Mouse (Mus musculus): ENCODE data around the gene Cdkl3. TPM values are rescaled to one million over a fixed set of nuclear protein-coding genes. Genes with fewer than 3 reads are reported as not detected.

Gene Cdkl3
- polyA plus RNA-seq, 1 experiment from 2014 or later: 6.2 TPM

GRCm38 (mm10) chr11:51967443-51968401, 36.3 kb upstream of the Cdkl3 start, which contains the start of gene Cdkn2aipnl:
Gene Cdkn2aipnl, plus strand, starts transcription at chr11:51967661.
- DNase-seq (ENCODE audit: low spot score) (peak; percentile 100), ATAC-seq (replicated peaks; ENCODE audit: low FRiP score, low TSS enrichment, low read depth) (peak; percentile 91)
- Histone ChIP-seq H3K4me3 (ENCODE audit: low read depth, low read length) (peak within 1 kb of the TSS; percentile 62), H3K9me3 (ENCODE audit: control insufficient read depth, low read length) (no peaks in the 10 kb centered on the region), H3K27me3 (replicated peaks; ENCODE audit: control insufficient read depth, insufficient read depth, low read length) (no peaks in the 10 kb centered on the region), H3K9ac (ENCODE audit: low read length) (peak within 1 kb of the TSS; percentile 73), H3K27ac (ENCODE audit: low read depth) (peak within 1 kb of the TSS; percentile 58), H3K4me2 (ENCODE audit: low read length) (peak within 1 kb of the TSS; percentile 84), H3K4me1 (replicated peaks; ENCODE audit: control insufficient read depth, insufficient read depth, low read length) (peaks cover 5% of the 10 kb centered on the region), H3K36me3 (ENCODE audit: control insufficient read depth, insufficient read depth, low read length) (peaks cover 30% of the 10 kb centered on the region)
- 2% methylated on average over 63 of the region's 63 CpGs for WGBS

- no peak for DNase-seq (ENCODE audit: low spot score)
- H3K9me3 ChIP-seq (ENCODE audit: control insufficient read depth, low read length): no peaks in the 10 kb centered on the region
- no peak overlapping the region for H3K9ac ChIP-seq (ENCODE audit: low read length)
- H3K36me3 ChIP-seq (ENCODE audit: control insufficient read depth, insufficient read depth, low read length): peaks cover 41% of the 10 kb centered on the region
- H3K27me3 ChIP-seq (replicated peaks; ENCODE audit: control insufficient read depth, insufficient read depth, low read length): no peaks in the 10 kb centered on the region
- H3K4me1 ChIP-seq (replicated peaks; ENCODE audit: control insufficient read depth, insufficient read depth, low read length): peaks cover 5% of the 10 kb centered on the region
- 92% methylated on average over 9 of the region's 9 CpGs for WGBS
- H3K4me2 ChIP-seq (ENCODE audit: low read length): no peak overlapping the region; the same call in 1 of the 2 replicates
- no peak for ATAC-seq (replicated peaks; ENCODE audit: low FRiP score, low TSS enrichment, low read depth)
- H3K4me3 ChIP-seq (ENCODE audit: low read depth, low read length): no peak overlapping the region
- H3K27ac ChIP-seq (ENCODE audit: low read depth): no peak overlapping the region
Observed at GRCm38 (mm10) chr11:51968896-51969295, 35.1 kb upstream of the Cdkl3 start.

- Histone ChIP-seq H3K4me3 (ENCODE audit: low read depth, low read length) (no peak overlapping the region), H3K9ac (ENCODE audit: low read length) (no peak overlapping the region), H3K27ac (ENCODE audit: low read depth) (no peak overlapping the region), H3K4me2 (ENCODE audit: low read length) (no peak overlapping the region), H3K27me3 (replicated peaks; ENCODE audit: control insufficient read depth, insufficient read depth, low read length) (no peaks in the 10 kb centered on the region), H3K4me1 (replicated peaks; ENCODE audit: control insufficient read depth, insufficient read depth, low read length) (peaks cover 5% of the 10 kb centered on the region), H3K36me3 (ENCODE audit: control insufficient read depth, insufficient read depth, low read length) (peaks cover 48% of the 10 kb centered on the region), H3K9me3 (ENCODE audit: control insufficient read depth, low read length) (no peaks in the 10 kb centered on the region)
- ATAC-seq (replicated peaks; ENCODE audit: low FRiP score, low TSS enrichment, low read depth): no peak
- DNase-seq (ENCODE audit: low spot score): no peak
- WGBS: 90% methylated on average over 2 of the region's 2 CpGs
Observed at GRCm38 (mm10) chr11:51969511-51969910, 34.5 kb upstream of the Cdkl3 start.

- Histone ChIP-seq H3K36me3 (ENCODE audit: control insufficient read depth, insufficient read depth, low read length) (peaks cover 65% of the 10 kb centered on the region), H3K4me3 (ENCODE audit: low read depth, low read length) (no peak overlapping the region), H3K27ac (ENCODE audit: low read depth) (no peak overlapping the region), H3K9me3 (ENCODE audit: control insufficient read depth, low read length) (no peaks in the 10 kb centered on the region), H3K9ac (ENCODE audit: low read length) (no peak overlapping the region), H3K27me3 (replicated peaks; ENCODE audit: control insufficient read depth, insufficient read depth, low read length) (no peaks in the 10 kb centered on the region), H3K4me2 (ENCODE audit: low read length) (no peak overlapping the region), H3K4me1 (replicated peaks; ENCODE audit: control insufficient read depth, insufficient read depth, low read length) (peaks cover 5% of the 10 kb centered on the region)
- WGBS: 96% methylated on average over 6 of the region's 6 CpGs
- ATAC-seq (replicated peaks; ENCODE audit: low FRiP score, low TSS enrichment, low read depth) (no peak), DNase-seq (ENCODE audit: low spot score) (no peak)
Observed at GRCm38 (mm10) chr11:51971644-51972043, 32.4 kb upstream of the Cdkl3 start.

GRCm38 (mm10) chr11:51999611-52000289, 4.3 kb upstream of the Cdkl3 start:
- H3K4me2 ChIP-seq (ENCODE audit: low read length): peak overlapping the region; percentile 86
- ATAC-seq (replicated peaks; ENCODE audit: low FRiP score, low TSS enrichment, low read depth) (peak; percentile 60), DNase-seq (ENCODE audit: low spot score) (peak; percentile 86)
- H3K36me3 ChIP-seq (ENCODE audit: control insufficient read depth, insufficient read depth, low read length): peaks cover 32% of the 10 kb centered on the region
- peak overlapping the region; percentile 93 for H3K9ac ChIP-seq (ENCODE audit: low read length)
- peaks cover 20% of the 10 kb centered on the region for H3K4me1 ChIP-seq (replicated peaks; ENCODE audit: control insufficient read depth, insufficient read depth, low read length)
- H3K27ac ChIP-seq (ENCODE audit: low read depth): peak overlapping the region; percentile 94
- WGBS: under 1% methylated on average over 29 of the region's 29 CpGs
- H3K9me3 ChIP-seq (ENCODE audit: control insufficient read depth, low read length): no peaks in the 10 kb centered on the region
- H3K4me3 ChIP-seq (ENCODE audit: low read depth, low read length): peak overlapping the region; percentile 92
- no peaks in the 10 kb centered on the region for H3K27me3 ChIP-seq (replicated peaks; ENCODE audit: control insufficient read depth, insufficient read depth, low read length)

GRCm38 (mm10) chr11:52000290-52000962, 3.6 kb upstream of the Cdkl3 start, which contains the start of gene Ube2b:
Gene Ube2b, minus strand, starts transcription at chr11:52000762.
- under 1% methylated on average over 62 of the region's 63 CpGs for WGBS
- Histone ChIP-seq H3K27me3 (replicated peaks; ENCODE audit: control insufficient read depth, insufficient read depth, low read length) (no peaks in the 10 kb centered on the region), H3K4me2 (ENCODE audit: low read length) (peak within 1 kb of the TSS; percentile 86)

GRCm38 (mm10) chr11:52001341-52001740, 2.7 kb upstream of the Cdkl3 start:
- Histone ChIP-seq H3K27me3 (replicated peaks; ENCODE audit: control insufficient read depth, insufficient read depth, low read length) (no peaks in the 10 kb centered on the region), H3K4me1 (replicated peaks; ENCODE audit: control insufficient read depth, insufficient read depth, low read length) (peaks cover 23% of the 10 kb centered on the region), H3K9ac (ENCODE audit: low read length) (peak overlapping the region; percentile 25; the same call in 1 of the 2 replicates), H3K4me3 (ENCODE audit: low read depth, low read length) (peak overlapping the region; percentile 92), H3K4me2 (ENCODE audit: low read length) (peak overlapping the region; percentile 61), H3K36me3 (ENCODE audit: control insufficient read depth, insufficient read depth, low read length) (peaks cover 16% of the 10 kb centered on the region), H3K27ac (ENCODE audit: low read depth) (peak overlapping the region; percentile 94; the same call in 1 of the 2 replicates), H3K9me3 (ENCODE audit: control insufficient read depth, low read length) (no peaks in the 10 kb centered on the region)
- DNase-seq (ENCODE audit: low spot score) (no peak), ATAC-seq (replicated peaks; ENCODE audit: low FRiP score, low TSS enrichment, low read depth) (no peak)
- 69% methylated on average over 10 of the region's 10 CpGs for whole genome bisulfite sequencing

More at GRCm38 (mm10) chr11:52000290-52000962, 3.6 kb upstream of the Cdkl3 start, which contains the start of gene Ube2b:
- peak within 1 kb of the TSS; percentile 94 for H3K27ac ChIP-seq (ENCODE audit: low read depth)
- peak within 1 kb of the TSS; percentile 93 for H3K9ac ChIP-seq (ENCODE audit: low read length)
- H3K9me3 ChIP-seq (ENCODE audit: control insufficient read depth, low read length): no peaks in the 10 kb centered on the region
- H3K4me1 ChIP-seq (replicated peaks; ENCODE audit: control insufficient read depth, insufficient read depth, low read length): peaks cover 22% of the 10 kb centered on the region
- peaks cover 25% of the 10 kb centered on the region for H3K36me3 ChIP-seq (ENCODE audit: control insufficient read depth, insufficient read depth, low read length)
- ATAC-seq (replicated peaks; ENCODE audit: low FRiP score, low TSS enrichment, low read depth) (peak; percentile 71), DNase-seq (ENCODE audit: low spot score) (peak; percentile 97)
- peak within 1 kb of the TSS; percentile 92 for H3K4me3 ChIP-seq (ENCODE audit: low read depth, low read length)

GRCm38 (mm10) chr11:52001861-52002260, 2.2 kb upstream of the Cdkl3 start:
- Histone ChIP-seq H3K36me3 (ENCODE audit: control insufficient read depth, insufficient read depth, low read length) (peaks cover 11% of the 10 kb centered on the region), H3K4me2 (ENCODE audit: low read length) (no peak overlapping the region), H3K4me3 (ENCODE audit: low read depth, low read length) (no peak overlapping the region), H3K27ac (ENCODE audit: low read depth) (no peak overlapping the region), H3K4me1 (replicated peaks; ENCODE audit: control insufficient read depth, insufficient read depth, low read length) (peaks cover 23% of the 10 kb centered on the region), H3K9me3 (ENCODE audit: control insufficient read depth, low read length) (no peaks in the 10 kb centered on the region), H3K27me3 (replicated peaks; ENCODE audit: control insufficient read depth, insufficient read depth, low read length) (no peaks in the 10 kb centered on the region), H3K9ac (ENCODE audit: low read length) (no peak overlapping the region)
- DNase-seq (ENCODE audit: low spot score) (no peak), ATAC-seq (replicated peaks; ENCODE audit: low FRiP score, low TSS enrichment, low read depth) (no peak)
- 90% methylated on average over 8 of the region's 8 CpGs for WGBS

Data from intestine, embryonic 14.5 days (tissue).